Mouse (Mus musculus): ENCODE measurements around the gene Slc15a1.

DNA sequence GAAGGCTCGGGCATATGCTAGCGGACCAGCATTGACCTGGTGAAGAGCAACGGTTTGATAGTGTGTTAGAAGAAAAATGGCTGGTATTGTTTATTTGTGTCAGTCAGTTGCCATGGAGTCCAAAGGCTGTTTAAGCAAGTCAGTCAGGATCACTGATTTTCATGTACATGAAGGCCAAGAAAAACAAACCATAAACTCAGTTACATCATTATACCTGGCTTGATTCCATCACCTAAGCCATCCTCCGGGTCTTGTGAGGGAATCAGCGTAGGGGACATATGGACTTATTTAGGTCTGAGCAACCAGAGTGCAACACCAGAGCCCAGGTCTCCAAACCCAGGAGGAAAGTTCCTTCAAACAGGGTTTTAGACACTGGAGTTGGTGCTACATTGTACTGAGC is 41.6 kb upstream of the Slc15a1 start:
- no peak for TF ChIP-seq POLR2A (IDR thresholded peaks at IDR 0.05; ENCODE audit: low read depth, low read length)
- TF ChIP-seq CTCF (IDR thresholded peaks at IDR 0.05; ENCODE audit: extremely low read depth, insufficient read length, insufficient replicate concordance, low read depth, low read length): no peak

All from small intestine, adult 2 months (tissue).